18 mouse cellular contexts compared by ENCODE assay signal in genomic region chrX:166354913-166355312, GRCm38 (mm10).
"Had no signal": no experiment of that assay in that cellular context is flagged by ENCODE, and none has a peak within 500 bp of the region (broad histone marks: within the 10 kb centered on the region; RNA-seq: fewer than 3 reads in every experiment).

No protein-coding gene starts in this region.

- H3K9me3 ChIP-seq: midbrain, embryonic 10.5 days; midbrain, embryonic 12.5 days; neural tube, embryonic 13.5 days; neural tube, embryonic 15.5 days had no signal

- H3K4me1 ChIP-seq: midbrain, embryonic 10.5 days had no signal

- H3K4me3 ChIP-seq: midbrain, embryonic 10.5 days; midbrain, embryonic 12.5 days; myocyte; neural tube, embryonic 13.5 days; neural tube, embryonic 15.5 days had no signal

- H3K36me3 ChIP-seq: midbrain, embryonic 12.5 days; neural tube, embryonic 13.5 days; neural tube, embryonic 15.5 days had no signal

- H3K27ac ChIP-seq: midbrain, embryonic 10.5 days; midbrain, embryonic 12.5 days; neural tube, embryonic 13.5 days; neural tube, embryonic 15.5 days had no signal

- H3K9ac ChIP-seq: lung, embryonic 14.5 days; midbrain, embryonic 12.5 days; neural tube, embryonic 13.5 days; neural tube, embryonic 15.5 days had no signal

- DNase-seq: lung, embryonic 14.5 days; lung, postnatal 10 days; lung, postnatal 4 days; midbrain, embryonic 14.5 days; retina, postnatal 1 day; right cerebral cortex, adult 18-20 months; right cerebral cortex, postnatal 25 days; right cerebral cortex, postnatal 4 days; spleen, adult 18-20 months; thymus, adult 18-20 months; thymus, postnatal 14 days; thymus, postnatal 36 days had no signal

- H3K4me2 ChIP-seq: lung, embryonic 14.5 days; midbrain, embryonic 12.5 days; neural tube, embryonic 13.5 days; neural tube, embryonic 15.5 days had no signal

- ATAC-seq: midbrain, embryonic 16.5 days had no signal
